Mouse (Mus musculus): ENCODE results near the gene Dpm3.

DNA sequence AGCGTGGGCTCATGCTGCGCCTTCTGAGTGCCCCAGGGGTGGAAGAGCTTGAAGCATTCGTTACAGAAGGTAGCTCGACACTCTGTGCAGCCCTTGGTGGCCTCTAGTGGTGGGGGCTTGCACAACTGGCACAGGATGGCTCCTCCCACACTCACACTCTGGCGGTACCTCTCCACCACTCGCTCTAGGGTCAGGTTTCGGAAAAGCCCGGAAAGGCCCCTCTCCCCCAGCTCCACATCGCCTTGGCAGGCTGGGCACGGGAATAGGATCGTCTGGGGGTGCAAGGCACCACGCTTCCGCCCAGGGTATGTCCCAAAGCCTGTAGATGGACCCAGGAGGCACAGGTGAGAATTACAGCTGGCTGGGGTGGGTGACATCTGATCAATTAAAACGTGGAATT lies 15.5 kb upstream of the Dpm3 start:
- TF ChIP-seq GATA1 (IDR thresholded peaks at IDR 0.05; ENCODE audit: low read length) (no peak), TAL1 (IDR thresholded peaks at IDR 0.05; ENCODE audit: low read length) (no peak)
